Mouse (Mus musculus) small intestine, adult 2 months (tissue): ENCODE data around the gene Fam166a.

Source experiments
- CTCF ChIP-seq: fragments of 200-500 bp; IDR thresholded peaks from 2 replicates; pipeline ENCODE4 v1.5.1; 2012; ENCODE audit warnings: low read depth, mild to moderate bottlenecking, control low read depth, inconsistent platforms, low read length, moderate library complexity, mixed read lengths; ENCODE audit not compliant: insufficient replicate concordance, insufficient read length; ENCODE audit errors: extremely low read depth
- POLR2A ChIP-seq: fragments of 200-500 bp; IDR thresholded peaks from 2 replicates; pipeline ENCODE4 v1.6.1; 2012; ENCODE audit warnings: low read depth, mild to moderate bottlenecking, control low read depth, inconsistent platforms, low read length, moderate library complexity

- TF ChIP-seq CTCF = peak; percentile 44; the same call in 1 of the 2 replicates
- peak; percentile 83; the same call in 1 of the 2 replicates for TF ChIP-seq POLR2A
Observed at GRCm38 (mm10) chr2:25180478-25180903, 38.1 kb upstream of the Fam166a start, which contains the start of gene Nrarp.
